Mouse (Mus musculus) MEL (cell line): ENCODE measurements at regions not wholly inside any gene's neighbourhood (a gene's known extent, or its start where the extent isn't known, plus 50 kb on each side); places are given as distances from the start of the nearest gene placed in this dataset.

Experiments
- DNase-seq: peaks from one replicate; pipeline ENCODE4 v3.0.0; 2011; ENCODE audit warnings: low read depth, low spot score
- H3K27ac ChIP-seq: 2 replicates; pipeline ENCODE4 v1.5.1; 2012; ENCODE audit warnings: low read depth, mild to moderate bottlenecking, control low read depth, low read length, moderate library complexity; ENCODE audit not compliant: control insufficient read depth
- H3K27me3 ChIP-seq, 2 experiments: fragments of 150-350 bp in 1 of 2; sonication (generic) in 1 of 2; 2 replicates each; pipeline ENCODE4 v1.6.1; 2012; ENCODE audit warnings: low read length in 2 of 2, mild to moderate bottlenecking in 2 of 2, improper control_type of control experiment in 1 of 2, moderate library complexity in 1 of 2; ENCODE audit not compliant: insufficient read depth in 2 of 2, control insufficient read depth in 1 of 2
- H3K36me3 ChIP-seq, 2 experiments: 2 replicates each; pipeline ENCODE4 v1.6.1; 2012 to 2014; ENCODE audit warnings: low read length in 2 of 2, improper control_type of control experiment in 1 of 2, inconsistent platforms in 1 of 2, mild to moderate bottlenecking in 1 of 2; ENCODE audit not compliant: insufficient read depth in 2 of 2, control insufficient read depth in 1 of 2
- H3K4me1 ChIP-seq, 2 experiments: fragments of 150-350 bp in 1 of 2; sonication (generic) in 1 of 2; 2 replicates each; pipeline ENCODE4 v1.6.1; 2012; ENCODE audit warnings: low read length in 2 of 2, improper control_type of control experiment in 1 of 2, mild to moderate bottlenecking in 1 of 2; ENCODE audit not compliant: insufficient read depth in 2 of 2, control insufficient read depth in 1 of 2
- H3K4me3 ChIP-seq, 2 experiments: fragments of 150-350 bp in 1 of 2; sonication (generic) in 1 of 2; 2 replicates each; pipeline ENCODE4 v1.5.1; 2012; ENCODE audit warnings: low read depth in 2 of 2, low read length in 2 of 2, mild to moderate bottlenecking in 2 of 2, moderate library complexity in 2 of 2, control low read depth in 1 of 2, improper control_type of control experiment in 1 of 2; ENCODE audit not compliant: control insufficient read depth in 1 of 2, insufficient read depth in 1 of 2
- H3K79me2 ChIP-seq: 2 replicates; pipeline ENCODE4 v1.6.1; 2012; ENCODE audit warnings: mild to moderate bottlenecking, low read length, moderate library complexity; ENCODE audit not compliant: control insufficient read depth, poor library complexity, insufficient read depth
- H3K9ac ChIP-seq: 2 replicates; pipeline ENCODE4 v1.6.1; 2012; ENCODE audit warnings: low read depth, mild to moderate bottlenecking, control low read depth, low read length, moderate library complexity; ENCODE audit not compliant: control insufficient read depth, poor library complexity, severe bottlenecking
- H3K9me3 ChIP-seq: fragments of 150-350 bp; sonication (generic); replicated peaks from 2 replicates; pipeline ENCODE4 v1.6.1; 2012; ENCODE audit warnings: mild to moderate bottlenecking, low read length, improper control_type of control experiment, moderate library complexity; ENCODE audit not compliant: insufficient read depth
- CHD2 ChIP-seq: IDR thresholded peaks from 2 replicates; pipeline ENCODE4 v1.6.1; 2011; ENCODE audit warnings: low read length, improper control_type of control experiment
- CTCF ChIP-seq, 3 experiments: IDR thresholded peaks in 2 of 3; conservative IDR thresholded peaks in 1 of 3; 2 replicates each; pipeline ENCODE4 v1.5.1; 2011 to 2012; ENCODE audit warnings: low read length in 3 of 3, low read depth in 2 of 3, mild to moderate bottlenecking in 2 of 3, improper control_type of control experiment in 1 of 3, inconsistent platforms in 1 of 3, mixed read lengths in 1 of 3, moderate library complexity in 1 of 3; ENCODE audit not compliant: control insufficient read depth in 1 of 3, insufficient read depth in 1 of 3, poor library complexity in 1 of 3, severe bottlenecking in 1 of 3
- E2F4 ChIP-seq: IDR thresholded peaks from 2 replicates; pipeline ENCODE4 v1.6.1; 2011; ENCODE audit warnings: low read depth, low read length, improper control_type of control experiment, borderline replicate concordance
- EP300 ChIP-seq, 2 experiments: IDR thresholded peaks; 2 replicates each; pipeline ENCODE4 v1.6.1; 2011; ENCODE audit warnings: improper control_type of control experiment in 2 of 2, low read length in 2 of 2, low read depth in 1 of 2, mild to moderate bottlenecking in 1 of 2
- ETS1 ChIP-seq: IDR thresholded peaks from 2 replicates; pipeline ENCODE4 v1.6.1; 2012; ENCODE audit warnings: low read depth, mild to moderate bottlenecking, inconsistent platforms, low read length, improper control_type of control experiment, moderate library complexity
- GABPA ChIP-seq: IDR thresholded peaks from 2 replicates; pipeline ENCODE4 v1.6.1; 2012; ENCODE audit warnings: low read depth, mild to moderate bottlenecking, inconsistent platforms, low read length, improper control_type of control experiment, moderate library complexity
- HCFC1 ChIP-seq: IDR thresholded peaks from 2 replicates; pipeline ENCODE4 v1.6.1; 2012; ENCODE audit warnings: low read depth, mild to moderate bottlenecking, inconsistent platforms, low read length, improper control_type of control experiment, moderate library complexity
- MAZ ChIP-seq: IDR thresholded peaks from 2 replicates; pipeline ENCODE4 v1.6.1; 2012; ENCODE audit warnings: low read depth, mild to moderate bottlenecking, inconsistent platforms, low read length, improper control_type of control experiment
- MXI1 ChIP-seq: IDR thresholded peaks from 2 replicates; pipeline ENCODE4 v1.6.1; 2011; ENCODE audit warnings: mild to moderate bottlenecking, low read depth, low read length, improper control_type of control experiment
- MYB ChIP-seq: IDR thresholded peaks from 2 replicates; pipeline ENCODE4 v1.6.1; 2011; ENCODE audit warnings: mild to moderate bottlenecking, low read depth, low read length, improper control_type of control experiment
- MYC ChIP-seq: IDR thresholded peaks from 2 replicates; pipeline ENCODE4 v1.6.1; 2011; ENCODE audit warnings: low read depth, mild to moderate bottlenecking, low read length, improper control_type of control experiment, moderate library complexity
- NRF1 ChIP-seq: IDR thresholded peaks from 2 replicates; pipeline ENCODE4 v1.6.1; 2014; ENCODE audit warnings: low read depth, mild to moderate bottlenecking, inconsistent platforms, low read length, improper control_type of control experiment, moderate library complexity; ENCODE audit not compliant: poor library complexity, insufficient read depth, severe bottlenecking
- POLR2AphosphoS5 ChIP-seq: IDR thresholded peaks from 2 replicates; pipeline ENCODE4 v1.6.1; 2012; ENCODE audit warnings: low read depth, borderline replicate concordance, mild to moderate bottlenecking, inconsistent platforms, low read length, moderate library complexity, mixed read lengths
- RAD21 ChIP-seq: IDR thresholded peaks from 2 replicates; pipeline ENCODE4 v1.6.1; 2011; ENCODE audit warnings: mild to moderate bottlenecking, low read depth, low read length, improper control_type of control experiment
- RCOR1 ChIP-seq: IDR thresholded peaks from 2 replicates; pipeline ENCODE4 v1.6.1; 2012; ENCODE audit warnings: low read depth, mild to moderate bottlenecking, inconsistent platforms, low read length, improper control_type of control experiment
- SIN3A ChIP-seq: IDR thresholded peaks from 2 replicates; pipeline ENCODE4 v1.6.1; 2012; ENCODE audit warnings: low read length, improper control_type of control experiment, inconsistent platforms
- TAL1 ChIP-seq: IDR thresholded peaks from 2 replicates; pipeline ENCODE4 v1.6.1; 2012; ENCODE audit warnings: mild to moderate bottlenecking, inconsistent platforms, low read length, moderate library complexity, mixed read lengths
- USF1 ChIP-seq: IDR thresholded peaks from 2 replicates; pipeline ENCODE4 v1.6.1; 2014; ENCODE audit warnings: low read depth, mild to moderate bottlenecking, inconsistent platforms, low read length, improper control_type of control experiment, moderate library complexity
- USF2 ChIP-seq, 2 experiments: IDR thresholded peaks; 2 replicates each; pipeline ENCODE4 v1.6.1; 2011 to 2012; ENCODE audit warnings: improper control_type of control experiment in 2 of 2, low read length in 2 of 2, borderline replicate concordance in 1 of 2, inconsistent platforms in 1 of 2, low read depth in 1 of 2, mild to moderate bottlenecking in 1 of 2; ENCODE audit not compliant: insufficient read depth in 1 of 2
- ZC3H11A ChIP-seq: IDR thresholded peaks from 2 replicates; pipeline ENCODE4 v1.6.1; 2012; ENCODE audit warnings: low read depth, mild to moderate bottlenecking, inconsistent platforms, low read length, improper control_type of control experiment
- ZKSCAN1 ChIP-seq: IDR thresholded peaks from 2 replicates; pipeline ENCODE4 v1.6.1; 2012; ENCODE audit warnings: low read depth, mild to moderate bottlenecking, inconsistent platforms, low read length, improper control_type of control experiment, moderate library complexity
- ZMIZ1 ChIP-seq: IDR thresholded peaks from 2 replicates; pipeline ENCODE4 v1.6.1; 2012; ENCODE audit warnings: low read depth, mild to moderate bottlenecking, inconsistent platforms, low read length, improper control_type of control experiment, moderate library complexity
- ZNF384 ChIP-seq: IDR thresholded peaks from 2 replicates; pipeline ENCODE4 v1.6.1; 2012; ENCODE audit warnings: low read depth, mild to moderate bottlenecking, inconsistent platforms, low read length, improper control_type of control experiment

- TF ChIP-seq ZNF384 (no peak), E2F4 (no peak), NRF1 (no peak), USF1 (no peak), CTCF (IDR thresholded peaks at IDR 0.05 in 2 of 3, conservative IDR thresholded peaks at IDR 0.05 in 1 of 3; ENCODE audit: control insufficient read depth in 1 of 3, insufficient read depth in 1 of 3, low read depth in 2 of 3, low read length in 3 of 3, poor library complexity in 1 of 3, severe bottlenecking in 1 of 3) (no peak), USF2 (IDR thresholded peaks at IDR 0.05; ENCODE audit: borderline replicate concordance in 1 of 2, insufficient read depth in 1 of 2, low read depth in 1 of 2, low read length in 2 of 2) (no peak), TAL1 (no peak), RAD21 (no peak), MYC (no peak), EP300 (IDR thresholded peaks at IDR 0.05; ENCODE audit: low read depth in 1 of 2, low read length in 2 of 2) (no peak), POLR2AphosphoS5 (no peak), HCFC1 (no peak), GABPA (no peak), ETS1 (no peak), SIN3A (no peak)
- no peak overlapping the region for H3K9ac ChIP-seq
- no peak for DNase-seq
These were observed 163.2 kb upstream of the Mme start for GRCm38 (mm10) chr3:63078181-63078580.

GRCm38 (mm10) chr3:63082161-63082560 is 159.2 kb upstream of the Mme start:
- TF ChIP-seq MYB, result no peak
- no peak for TF ChIP-seq USF1
- TF ChIP-seq MAZ, result no peak
- TF ChIP-seq ZKSCAN1, result no peak
- no peak for TF ChIP-seq CHD2
- TF ChIP-seq ZMIZ1, result no peak
- TF ChIP-seq RCOR1, result no peak
- TF ChIP-seq ZC3H11A, result no peak
- TF ChIP-seq NRF1, result no peak
- TF ChIP-seq MXI1, result no peak
- no peak for TF ChIP-seq USF2 (IDR thresholded peaks at IDR 0.05; ENCODE audit: borderline replicate concordance in 1 of 2, insufficient read depth in 1 of 2, low read depth in 1 of 2, low read length in 2 of 2)
- no peak for TF ChIP-seq MYC
- H3K9me3 ChIP-seq, result no peaks in the 10 kb centered on the region
- H3K79me2 ChIP-seq, result no peaks in the 10 kb centered on the region
- no peaks in the 10 kb centered on the region for H3K36me3 ChIP-seq
- DNase-seq, result no peak
- H3K27me3 ChIP-seq, result no peaks in the 10 kb centered on the region
- H3K4me1 ChIP-seq, result no peaks in the 10 kb centered on the region
- H3K27ac ChIP-seq, result no peak overlapping the region
- H3K4me3 ChIP-seq, result no peak overlapping the region
- no peak overlapping the region for H3K9ac ChIP-seq

More at GRCm38 (mm10) chr3:63078181-63078580, 163.2 kb upstream of the Mme start:
- Histone ChIP-seq H3K36me3 (no peaks in the 10 kb centered on the region), H3K27ac (no peak overlapping the region), H3K9me3 (no peaks in the 10 kb centered on the region), H3K4me1 (no peaks in the 10 kb centered on the region), H3K27me3 (no peaks in the 10 kb centered on the region), H3K4me3 (no peak overlapping the region), H3K79me2 (no peaks in the 10 kb centered on the region)
